Mouse (Mus musculus) kidney, embryonic 16.5 days (tissue): ENCODE data around the gene Gm7138. TPM values are rescaled to one million over a fixed set of nuclear protein-coding genes. Genes with fewer than 3 reads are reported as not detected.
"Not testable (repeated sequence)": the region's sequence is repeated elsewhere in the genome, so short reads cannot be mapped to it uniquely, and the experiment has no call there.

Experiments used
- ATAC-seq: fragments of 200-750 bp; cut with Nextera tagmentation; 2 replicates; pipeline ENCODE4 v1.8.0; 2017; ENCODE audit warnings: moderate TSS enrichment; ENCODE audit not compliant: low FRiP score, low TSS enrichment
- H3K27ac ChIP-seq: fragments of 300-500 bp; sonication (generic); 2 replicates; pipeline ENCODE4 v1.5.1; 2014; ENCODE audit warnings: low read length
- H3K27me3 ChIP-seq: fragments of 300-500 bp; sonication (generic); 2 replicates; pipeline ENCODE4 v1.6.1; 2014; ENCODE audit warnings: low read length, control low read depth, mixed read lengths; ENCODE audit not compliant: insufficient read depth
- H3K36me3 ChIP-seq: fragments of 300-500 bp; sonication (generic); 2 replicates; pipeline ENCODE4 v1.6.1; 2014; ENCODE audit warnings: low read length, control low read depth, mixed read lengths; ENCODE audit not compliant: insufficient read depth
- H3K4me1 ChIP-seq: fragments of 300-500 bp; sonication (generic); 2 replicates; pipeline ENCODE4 v1.6.1; 2014; ENCODE audit warnings: low read length, control low read depth, mixed read lengths; ENCODE audit not compliant: insufficient read depth
- H3K4me2 ChIP-seq: fragments of 300-500 bp; sonication (generic); replicated peaks from 2 replicates; pipeline ENCODE4 v1.6.1; 2014; ENCODE audit warnings: low read depth, low read length
- H3K4me3 ChIP-seq: fragments of 300-500 bp; sonication (generic); 2 replicates; pipeline ENCODE4 v1.5.1; 2014; ENCODE audit warnings: mild to moderate bottlenecking, low read length
- H3K9ac ChIP-seq: fragments of 300-500 bp; sonication (generic); replicated peaks from 2 replicates; pipeline ENCODE4 v1.6.1; 2014; ENCODE audit warnings: low read length
- H3K9me3 ChIP-seq: fragments of 300-500 bp; sonication (generic); 2 replicates; pipeline ENCODE4 v1.6.1; 2016; ENCODE audit warnings: low read length, control low read depth
- WGBS: fragments of 180-500 bp; shearing (Covaris S2); extraction: QIAGEN DNeasy Blood & Tissue Kit; methylation state at CpG from one replicate; pipeline ENCODE4 v1.1.7; 2014; 5-methylcytosine and 5-hydroxymethylcytosine counted together
- polyA plus RNA-seq: library from polyadenylated mRNA; unstranded; fragments of >200 nt; fragmentation: Nextera tagmentation; extraction: Ambion mirVana; gene quantifications from 2 replicates; pipeline ENCODE4 v1.2.1, GENCODE M21; 2015

Gm7138 gene
- polyA plus RNA-seq, 1 experiment from 2014 or later = not detected

- not testable (repeated sequence) for H3K4me2 ChIP-seq, H3K36me3 ChIP-seq, H3K27ac ChIP-seq, H3K9ac ChIP-seq, ATAC-seq, H3K4me3 ChIP-seq, H3K4me1 ChIP-seq, H3K9me3 ChIP-seq, H3K27me3 ChIP-seq
- 63% methylated on average over 3 of the region's 3 CpGs for WGBS
Measured at GRCm38 (mm10) chr10:77752312-77752711, 24.4 kb downstream of the Gm7138 start.

- not testable (repeated sequence) for H3K4me3 ChIP-seq, H3K9ac ChIP-seq, H3K27me3 ChIP-seq, H3K4me1 ChIP-seq, H3K4me2 ChIP-seq, H3K27ac ChIP-seq, H3K36me3 ChIP-seq, ATAC-seq, H3K9me3 ChIP-seq
- 64% methylated on average over 1 of the region's 1 CpGs for WGBS
Measured at GRCm38 (mm10) chr10:77751254-77751653, 25.5 kb downstream of the Gm7138 start, which contains the start of gene Gm9736. Gene Gm9736 (minus strand): TSS chr10:77751354.

- ATAC-seq, H3K36me3 ChIP-seq, H3K4me1 ChIP-seq, H3K4me3 ChIP-seq, H3K27me3 ChIP-seq, H3K27ac ChIP-seq, H3K9me3 ChIP-seq, H3K4me2 ChIP-seq, H3K9ac ChIP-seq: not testable (repeated sequence)
- WGBS = 77% methylated on average over 1 of the region's 1 CpGs
Measured at GRCm38 (mm10) chr10:77750686-77751085, 26.1 kb downstream of the Gm7138 start.

GRCm38 (mm10) chr10:77741924-77742688 is 34.6 kb downstream of the Gm7138 start, which contains the start of gene Gm18596:
Gene Gm18596 (minus strand): TSS chr10:77742638.
- not testable (repeated sequence) for H3K4me1 ChIP-seq, H3K4me3 ChIP-seq, H3K9me3 ChIP-seq, H3K9ac ChIP-seq, ATAC-seq, H3K36me3 ChIP-seq, H3K4me2 ChIP-seq, H3K27me3 ChIP-seq, H3K27ac ChIP-seq
- 65% methylated on average over 4 of the region's 5 CpGs for WGBS

GRCm38 (mm10) chr10:77738929-77739328 is 37.8 kb downstream of the Gm7138 start:
- ATAC-seq = no peak
- Histone ChIP-seq H3K4me1 (no peaks in the 10 kb centered on the region), H3K27me3 (no peaks in the 10 kb centered on the region), H3K27ac (no peak overlapping the region), H3K9me3 (no peaks in the 10 kb centered on the region; the same call in 1 of the 2 replicates), H3K9ac (no peak overlapping the region), H3K4me3 (no peak overlapping the region), H3K36me3 (no peaks in the 10 kb centered on the region), H3K4me2 (no peak overlapping the region)
- 86% methylated on average over 4 of the region's 4 CpGs for WGBS

GRCm38 (mm10) chr10:77735928-77736327 is 40.8 kb downstream of the Gm7138 start:
- Histone ChIP-seq H3K4me3 (no peak overlapping the region), H3K9me3 (no peaks in the 10 kb centered on the region; the same call in 1 of the 2 replicates), H3K9ac (no peak overlapping the region), H3K27me3 (no peaks in the 10 kb centered on the region), H3K4me1 (no peaks in the 10 kb centered on the region), H3K27ac (no peak overlapping the region), H3K36me3 (no peaks in the 10 kb centered on the region), H3K4me2 (no peak overlapping the region)
- ATAC-seq = no peak
- WGBS = 100% methylated on average over 1 of the region's 1 CpGs

- H3K36me3 ChIP-seq = no peaks in the 10 kb centered on the region
- H3K27me3 ChIP-seq = no peaks in the 10 kb centered on the region
- H3K9me3 ChIP-seq = no peaks in the 10 kb centered on the region
- ATAC-seq = no peak
- no peak overlapping the region for H3K27ac ChIP-seq
- H3K4me3 ChIP-seq = no peak overlapping the region
- no peaks in the 10 kb centered on the region for H3K4me1 ChIP-seq
- H3K9ac ChIP-seq = no peak overlapping the region
- H3K4me2 ChIP-seq = no peak overlapping the region
- WGBS = 47% methylated on average over 4 of the region's 4 CpGs
Measured at GRCm38 (mm10) chr10:77729241-77729640, 47.5 kb downstream of the Gm7138 start.

- WGBS = 57% methylated on average over 4 of the region's 4 CpGs
Measured at GRCm38 (mm10) chr10:77728280-77728679, 48.5 kb downstream of the Gm7138 start.

More at GRCm38 (mm10) chr10:77728280-77728679, 48.5 kb downstream of the Gm7138 start:
- Histone ChIP-seq H3K4me3 (no peak overlapping the region), H3K36me3 (no peaks in the 10 kb centered on the region), H3K9me3 (no peaks in the 10 kb centered on the region), H3K9ac (no peak overlapping the region), H3K4me2 (no peak overlapping the region), H3K4me1 (no peaks in the 10 kb centered on the region), H3K27me3 (no peaks in the 10 kb centered on the region), H3K27ac (no peak overlapping the region)
- ATAC-seq = no peak
